Mouse (Mus musculus) liver, postnatal 0 days (tissue): ENCODE measurements around the gene Hils1.

Experiments used
- CTCF ChIP-seq: sonication (generic); IDR thresholded peaks from 2 replicates; pipeline ENCODE4 v1.5.1; 2016; ENCODE audit warnings: antibody characterized with exemption, low read depth
- EP300 ChIP-seq: IDR thresholded peaks from 2 replicates; pipeline ENCODE4 v1.6.1; 2016; ENCODE audit warnings: antibody characterized with exemption, low read depth, mild to moderate bottlenecking

DNA sequence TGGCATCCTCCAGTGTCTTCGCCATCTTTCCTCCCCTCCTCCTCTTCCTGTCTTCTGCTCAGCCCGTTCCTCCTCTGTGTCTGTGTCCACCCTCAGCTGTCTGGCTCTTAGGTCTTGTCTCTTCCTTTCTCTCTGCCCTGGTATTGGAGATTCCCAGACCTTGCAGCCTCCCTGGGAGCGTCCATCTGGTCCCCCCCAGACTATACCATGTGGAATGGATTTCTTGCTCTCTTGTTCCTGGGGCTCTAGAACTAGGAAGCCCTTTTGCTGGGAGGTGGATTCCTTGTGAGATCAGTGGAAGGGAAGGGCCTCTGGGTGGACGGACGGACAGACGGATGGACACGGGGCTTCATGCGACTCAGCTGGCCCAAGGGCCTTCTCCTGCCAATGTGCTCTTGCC, 28.7 kb downstream of the Hils1 start:
- TF ChIP-seq CTCF: no peak
- no peak for TF ChIP-seq EP300
